23 mouse cellular contexts compared by ENCODE assay signal in the genomic region with DNA sequence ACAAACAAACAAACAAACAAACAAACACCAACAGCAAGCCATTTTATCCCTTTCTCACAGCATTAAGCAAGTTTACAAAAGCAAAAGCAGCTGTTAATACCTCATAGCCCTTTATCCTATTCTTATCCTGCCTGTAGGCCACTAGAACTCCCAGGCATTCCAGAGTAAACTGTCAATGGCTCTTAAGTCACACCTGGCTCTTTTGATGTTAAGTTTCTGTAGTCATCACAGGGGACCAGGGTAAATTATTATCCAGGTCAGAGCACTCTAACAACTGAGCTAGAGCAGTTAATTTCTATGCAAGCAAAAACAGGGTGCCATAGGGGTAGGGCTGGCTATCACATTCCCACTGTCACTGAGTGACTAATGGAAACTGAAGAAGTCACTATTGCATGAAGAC.
DNase-seq lines count a peak whose midpoint lies in the region; ATAC-seq lines count a peak whose summit lies in the region.
"Had no signal": no experiment of that assay in that cellular context is flagged by ENCODE, and none has a peak within 500 bp of the region (broad histone marks: within the 10 kb centered on the region; RNA-seq: fewer than 3 reads in every experiment).

No protein-coding gene starts in this region.

- H3K4me2 ChIP-seq in lung, embryonic 15.5 days = no peak overlapping the region
- no peak overlapping the region for H3K4me2 ChIP-seq in midbrain, embryonic 11.5 days
- H3K4me2 ChIP-seq in midbrain, embryonic 13.5 days (replicated peaks) = no peak overlapping the region
- H3K4me2 ChIP-seq: embryonic facial prominence, embryonic 13.5 days; embryonic facial prominence, embryonic 15.5 days; forebrain, embryonic 12.5 days had no signal

- peaks cover 7% of the 10 kb centered on the region; the same call in 1 of the 2 replicates for H3K4me1 ChIP-seq in lung, embryonic 15.5 days
- peaks cover 11% of the 10 kb centered on the region for H3K4me1 ChIP-seq in midbrain, embryonic 11.5 days (ENCODE audit: control insufficient read depth, insufficient read depth, low read length)
- H3K4me1 ChIP-seq in midbrain, embryonic 13.5 days (replicated peaks) = peaks cover 15% of the 10 kb centered on the region
- H3K4me1 ChIP-seq: embryonic facial prominence, embryonic 15.5 days had no signal

- peak overlapping the region; percentile 57 for H3K27ac ChIP-seq in lung, embryonic 15.5 days
- H3K27ac ChIP-seq in midbrain, embryonic 11.5 days (ENCODE audit: low read depth, low read length) = no peak overlapping the region
- no peak overlapping the region for H3K27ac ChIP-seq in midbrain, embryonic 13.5 days
- H3K27ac ChIP-seq: embryonic facial prominence, embryonic 13.5 days; embryonic facial prominence, embryonic 15.5 days; forebrain, embryonic 10.5 days; forebrain, embryonic 12.5 days had no signal

- no peaks in the 10 kb centered on the region for H3K9me3 ChIP-seq in lung, embryonic 15.5 days
- H3K9me3 ChIP-seq in midbrain, embryonic 11.5 days (ENCODE audit: control insufficient read depth, low read length) = no peaks in the 10 kb centered on the region
- no peaks in the 10 kb centered on the region for H3K9me3 ChIP-seq in midbrain, embryonic 13.5 days
- H3K9me3 ChIP-seq: embryonic facial prominence, embryonic 13.5 days; embryonic facial prominence, embryonic 15.5 days; forebrain, embryonic 10.5 days; forebrain, embryonic 12.5 days had no signal

- H3K4me3 ChIP-seq in lung, embryonic 15.5 days = no peak overlapping the region
- H3K4me3 ChIP-seq in midbrain, embryonic 11.5 days (ENCODE audit: low read depth, low read length) = no peak overlapping the region
- H3K4me3 ChIP-seq in midbrain, embryonic 13.5 days (replicated peaks) = no peak overlapping the region
- H3K4me3 ChIP-seq: embryonic facial prominence, embryonic 13.5 days; embryonic facial prominence, embryonic 15.5 days; erythroblast, embryonic 14.5 days; forebrain, embryonic 10.5 days; forebrain, embryonic 12.5 days had no signal

- no peaks in the 10 kb centered on the region for H3K27me3 ChIP-seq in lung, embryonic 15.5 days
- no peaks in the 10 kb centered on the region for H3K27me3 ChIP-seq in midbrain, embryonic 11.5 days (ENCODE audit: control insufficient read depth, insufficient read depth, low read length)
- no peaks in the 10 kb centered on the region for H3K27me3 ChIP-seq in midbrain, embryonic 13.5 days
- H3K27me3 ChIP-seq: embryonic facial prominence, embryonic 13.5 days; embryonic facial prominence, embryonic 15.5 days had no signal

- peak; percentile 70; the same call in 1 of the 2 replicates for ATAC-seq in lung, embryonic 15.5 days (ENCODE audit: borderline replicate concordance, extremely low read depth, low FRiP score, low TSS enrichment)
- ATAC-seq in midbrain, embryonic 11.5 days (ENCODE audit: low FRiP score) = no peak
- no peak for ATAC-seq in midbrain, embryonic 13.5 days
- ATAC-seq: forebrain, embryonic 16.5 days had no signal

- H3K36me3 ChIP-seq in lung, embryonic 15.5 days = no peaks in the 10 kb centered on the region
- no peaks in the 10 kb centered on the region for H3K36me3 ChIP-seq in midbrain, embryonic 11.5 days (ENCODE audit: control insufficient read depth, insufficient read depth, low read length)
- H3K36me3 ChIP-seq in midbrain, embryonic 13.5 days = no peaks in the 10 kb centered on the region
- H3K36me3 ChIP-seq: embryonic facial prominence, embryonic 13.5 days; embryonic facial prominence, embryonic 15.5 days; forebrain, embryonic 10.5 days; forebrain, embryonic 12.5 days had no signal

- DNase-seq in lung, postnatal 4 days = no peak
- peak; percentile 53 for DNase-seq in midbrain, embryonic 11.5 days (ENCODE audit: low spot score, missing footprints)
- DNase-seq in lung, postnatal 10 days = peak; percentile 17
- DNase-seq in lung, postnatal 36 days = peak; percentile 42
- no peak for DNase-seq in spleen, postnatal 36 days (ENCODE audit: low spot score in 2 of 2)
- DNase-seq in spleen, postnatal 14 days (ENCODE audit: low spot score in 2 of 2) = no peak
- DNase-seq: adrenal gland, adult 8-10 months; adrenal gland, postnatal 14 days; adrenal gland, postnatal 36 days; cerebellum, adult 18-20 months; cerebellum, adult 8-10 months; cerebellum, adult 9-11 months; cerebellum, postnatal 14 days; cerebellum, postnatal 36 days; embryo, embryonic 11 days had no signal

- H3K9ac ChIP-seq in lung, embryonic 15.5 days = no peak overlapping the region
- no peak overlapping the region for H3K9ac ChIP-seq in midbrain, embryonic 11.5 days (ENCODE audit: low read length)
- no peak overlapping the region for H3K9ac ChIP-seq in midbrain, embryonic 13.5 days (replicated peaks)
- H3K9ac ChIP-seq: embryonic facial prominence, embryonic 13.5 days; embryonic facial prominence, embryonic 15.5 days; forebrain, embryonic 12.5 days had no signal

Comparison
In these comparisons a context has a peak if more than half of its experiments do, and no peak if none do; other contexts are left out.
1. DNase-seq: peak in midbrain, embryonic 11.5 days (single experiment), lung, postnatal 10 days (single experiment) and lung, postnatal 36 days (single experiment); none in lung, postnatal 4 days (0 of 2), spleen, postnatal 36 days (0 of 2) and spleen, postnatal 14 days (0 of 2).